Mouse (Mus musculus) embryo, embryonic 9.5 days (tissue): ENCODE measurements around the gene Fbxo9.
A peak's percentile ranks its signal among the peaks of the same experiment; 100 is the strongest.
"Not testable (repeated sequence)": the region's sequence is repeated elsewhere in the genome, so short reads cannot be mapped to it uniquely, and the experiment has no call there.

Experiments
- DNase-seq: peaks from one replicate; pipeline ENCODE4 v3.0.0-alpha.2; 2017; ENCODE audit errors: extremely low spot score

Gene Fbxo9

GRCm38 (mm10) chr9:78107912-78108795 is 711 bp downstream of the Fbxo9 start:
- peak; percentile 87 for DNase-seq

GRCm38 (mm10) chr9:78107582-78107911 is 1.3 kb downstream of the Fbxo9 start:
- no peak for DNase-seq

GRCm38 (mm10) chr9:78106821-78107220 is 2.0 kb downstream of the Fbxo9 start:
- DNase-seq = no peak

- no peak for DNase-seq
Measured at GRCm38 (mm10) chr9:78105501-78105932, 3.3 kb downstream of the Fbxo9 start.

GRCm38 (mm10) chr9:78104973-78105372 is 3.9 kb downstream of the Fbxo9 start:
- DNase-seq = no peak

- DNase-seq = no peak
Measured at GRCm38 (mm10) chr9:78103965-78104560, 4.8 kb downstream of the Fbxo9 start.

GRCm38 (mm10) chr9:78101431-78101830 is 7.4 kb downstream of the Fbxo9 start:
- no peak for DNase-seq

- no peak for DNase-seq
Measured at GRCm38 (mm10) chr9:78100956-78101355, 7.9 kb downstream of the Fbxo9 start.

- DNase-seq = no peak
Measured at GRCm38 (mm10) chr9:78096376-78096775, 12.5 kb downstream of the Fbxo9 start.

GRCm38 (mm10) chr9:78095686-78096085 is 13.2 kb downstream of the Fbxo9 start:
- no peak for DNase-seq

GRCm38 (mm10) chr9:78090596-78090995 is 18.3 kb downstream of the Fbxo9 start:
- no peak for DNase-seq

- no peak for DNase-seq
Measured at GRCm38 (mm10) chr9:78089906-78090305, 19.0 kb downstream of the Fbxo9 start.

GRCm38 (mm10) chr9:78088971-78089370 is 19.9 kb downstream of the Fbxo9 start:
- DNase-seq = no peak

GRCm38 (mm10) chr9:78088521-78088920 is 20.3 kb downstream of the Fbxo9 start:
- no peak for DNase-seq

- no peak for DNase-seq
Measured at GRCm38 (mm10) chr9:78087751-78088150, 21.1 kb downstream of the Fbxo9 start.

- DNase-seq = no peak
Measured at GRCm38 (mm10) chr9:78085722-78086287, 23.1 kb downstream of the Fbxo9 start.

- no peak for DNase-seq
Measured at GRCm38 (mm10) chr9:78084341-78084740, 24.5 kb downstream of the Fbxo9 start.

- no peak for DNase-seq
Measured at GRCm38 (mm10) chr9:78081835-78082234, 27.0 kb downstream of the Fbxo9 start.

- DNase-seq = no peak
Measured at GRCm38 (mm10) chr9:78078240-78078639, 30.6 kb downstream of the Fbxo9 start.

GRCm38 (mm10) chr9:78075256-78075655 is 33.6 kb downstream of the Fbxo9 start:
- no peak for DNase-seq

- DNase-seq = no peak
Measured at GRCm38 (mm10) chr9:78073713-78074340, 35.0 kb downstream of the Fbxo9 start.

- DNase-seq = not testable (repeated sequence)
Measured at GRCm38 (mm10) chr9:78073291-78073690, 35.6 kb downstream of the Fbxo9 start.
